Mouse (Mus musculus) forebrain, postnatal 0 days (tissue): ENCODE results near the gene Ccdc180. TPM values are rescaled to one million over a fixed set of nuclear protein-coding genes. Genes with fewer than 3 reads are reported as not detected.

Experiments
- ATAC-seq: fragments of 200-750 bp; cut with Nextera tagmentation; 2 replicates; pipeline ENCODE4 v1.8.0; 2017; ENCODE audit warnings: mild to moderate bottlenecking, moderate library complexity
- DNase-seq: peaks from one replicate; pipeline ENCODE4 v3.0.0-alpha.2; 2015
- H3K27ac ChIP-seq: fragments of 300-500 bp; sonication (generic); 2 replicates; pipeline ENCODE4 v1.5.1; 2014; ENCODE audit warnings: low read depth, mild to moderate bottlenecking, antibody characterized with exemption, low read length, moderate library complexity, mixed read lengths
- H3K27me3 ChIP-seq: fragments of 300-500 bp; sonication (generic); 2 replicates; pipeline ENCODE4 v1.6.1; 2014; ENCODE audit warnings: mild to moderate bottlenecking, low read length, mixed read lengths; ENCODE audit not compliant: insufficient read depth
- H3K36me3 ChIP-seq: fragments of 300-500 bp; sonication (generic); 2 replicates; pipeline ENCODE4 v1.6.1; 2014; ENCODE audit warnings: mild to moderate bottlenecking, moderate library complexity; ENCODE audit not compliant: insufficient read depth
- H3K4me1 ChIP-seq: fragments of 300-500 bp; sonication (generic); 2 replicates; pipeline ENCODE4 v1.6.1; 2014; ENCODE audit warnings: antibody characterized with exemption; ENCODE audit not compliant: insufficient read depth
- H3K4me2 ChIP-seq: fragments of 300-500 bp; sonication (generic); 2 replicates; pipeline ENCODE4 v1.6.1; 2014; ENCODE audit warnings: low read depth, mild to moderate bottlenecking, moderate library complexity
- H3K4me3 ChIP-seq: fragments of 300-500 bp; sonication (generic); 2 replicates; pipeline ENCODE4 v1.5.1; 2014; ENCODE audit warnings: low read depth, low read length, mixed read lengths
- H3K9ac ChIP-seq: fragments of 300-500 bp; sonication (generic); 2 replicates; pipeline ENCODE4 v1.6.1; 2014; ENCODE audit warnings: mild to moderate bottlenecking
- H3K9me3 ChIP-seq: fragments of 300-500 bp; sonication (generic); 2 replicates; pipeline ENCODE4 v1.6.1; 2016; ENCODE audit warnings: low read length
- CTCF ChIP-seq: sonication (generic); IDR thresholded peaks from 2 replicates; pipeline ENCODE4 v1.5.1; 2016; ENCODE audit warnings: antibody characterized with exemption, control low read depth, low read depth
- WGBS: fragments of 180-500 bp; shearing (Covaris S2); extraction: QIAGEN DNeasy Blood & Tissue Kit; methylation state at CpG from one replicate; pipeline ENCODE4 v1.1.7; 2014; 5-methylcytosine and 5-hydroxymethylcytosine counted together
- polyA plus RNA-seq: library from polyadenylated mRNA; unstranded; fragments of >200 nt; fragmentation: Nextera tagmentation; extraction: Ambion mirVana; gene quantifications from 2 replicates; pipeline ENCODE4 v1.2.1, GENCODE M21; 2015
- total RNA-seq: library from RNA; depleted of rRNA; stranded (reverse); fragments of >200 nt; gene quantifications from 2 replicates; pipeline ENCODE4 v1.2.3, GENCODE M21; 2014

The Ccdc180 gene
- total and polyA plus RNA-seq, 2 experiments from 2014 or later, result 0.51 to 0.76 TPM

DNA sequence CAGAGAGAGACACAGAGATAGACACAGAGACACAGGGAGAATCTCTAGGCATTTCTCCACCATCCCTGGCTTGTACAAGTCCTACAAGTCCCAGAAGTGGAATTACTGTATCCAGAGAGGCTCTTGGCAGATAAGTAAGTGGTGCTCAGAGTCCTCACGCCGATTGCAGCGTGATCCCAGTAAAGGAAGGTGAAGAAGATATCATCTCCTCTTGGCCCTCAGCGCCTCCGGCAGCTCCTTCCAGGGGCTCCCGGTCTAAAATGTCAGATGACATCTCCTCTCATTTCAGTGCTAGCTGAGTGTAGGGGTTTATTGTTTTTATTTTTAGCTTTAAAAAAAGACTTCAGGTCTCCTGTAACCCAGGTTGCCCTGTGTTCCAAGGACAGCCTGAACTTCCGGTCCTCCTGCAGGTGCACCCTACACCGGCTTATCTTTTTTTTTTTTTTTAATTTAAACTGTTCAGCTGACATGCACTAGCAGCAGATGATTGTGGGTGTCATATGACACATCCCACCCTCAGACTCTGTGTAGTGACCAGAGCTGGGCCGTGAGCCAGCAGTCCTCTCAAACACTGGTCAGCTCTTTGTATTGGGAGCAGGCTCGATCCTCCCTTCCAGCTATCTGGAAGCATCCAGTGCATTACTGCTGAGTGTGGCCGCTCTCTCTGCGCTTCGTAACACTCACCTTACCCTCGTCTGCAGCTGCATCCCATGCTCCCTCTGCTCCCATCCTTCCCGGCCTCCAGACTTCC, 36.4 kb upstream of the Ccdc180 start:
- H3K36me3 ChIP-seq, result no peaks in the 10 kb centered on the region
- H3K9me3 ChIP-seq, result no peaks in the 10 kb centered on the region
- H3K27me3 ChIP-seq, result no peaks in the 10 kb centered on the region
- H3K4me2 ChIP-seq, result no peak overlapping the region
- DNase-seq (no peak), ATAC-seq (no peak)
- TF ChIP-seq CTCF, result no peak
- H3K9ac ChIP-seq, result no peak overlapping the region
- 80% methylated on average over 15 of the region's 15 CpGs for WGBS
- H3K27ac ChIP-seq, result no peak overlapping the region
- H3K4me1 ChIP-seq, result no peaks in the 10 kb centered on the region
- no peak overlapping the region for H3K4me3 ChIP-seq

DNA sequence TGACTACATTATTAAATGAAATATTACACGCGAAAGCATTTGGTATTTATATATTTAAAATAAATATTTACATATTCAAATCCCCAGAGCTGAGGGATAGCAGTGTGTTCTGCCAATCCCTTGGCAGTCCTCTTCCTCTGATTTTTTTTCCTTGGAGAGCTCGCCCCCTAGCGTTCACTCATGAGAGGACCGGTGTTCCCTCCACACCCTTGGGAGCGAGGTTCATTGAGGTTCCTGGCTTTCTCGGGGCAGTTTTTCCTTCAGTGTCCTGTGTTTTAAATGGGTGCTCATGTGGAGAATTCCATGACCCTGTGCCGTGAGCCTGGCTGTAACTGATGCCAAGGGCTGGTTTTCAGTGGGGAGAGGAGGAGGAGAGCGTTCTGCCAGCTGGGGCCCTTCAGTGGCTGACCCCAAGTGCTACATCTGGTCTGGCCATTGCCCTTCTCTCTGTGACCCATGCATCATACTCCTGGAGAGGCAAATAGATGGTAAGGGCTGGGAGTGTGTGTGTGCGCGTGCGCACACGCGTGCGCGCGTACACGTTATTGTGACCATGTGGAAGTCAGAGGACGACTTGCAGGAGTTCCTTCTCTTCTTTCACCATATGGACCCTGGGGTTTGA, 34.2 kb upstream of the Ccdc180 start:
- peak; percentile 89 for TF ChIP-seq CTCF
- ATAC-seq (peak; percentile 92), DNase-seq (peak; percentile 86)
- H3K4me2 ChIP-seq, result no peak overlapping the region
- H3K27ac ChIP-seq, result no peak overlapping the region
- no peaks in the 10 kb centered on the region for H3K9me3 ChIP-seq
- no peaks in the 10 kb centered on the region for H3K27me3 ChIP-seq
- H3K4me1 ChIP-seq, result no peaks in the 10 kb centered on the region
- H3K4me3 ChIP-seq, result no peak overlapping the region
- WGBS, result 48% methylated on average over 19 of the region's 19 CpGs
- H3K9ac ChIP-seq, result no peak overlapping the region
- no peaks in the 10 kb centered on the region for H3K36me3 ChIP-seq

- Histone ChIP-seq H3K27me3 (no peaks in the 10 kb centered on the region), H3K36me3 (no peaks in the 10 kb centered on the region), H3K4me2 (no peak overlapping the region), H3K27ac (no peak overlapping the region), H3K9me3 (no peaks in the 10 kb centered on the region), H3K9ac (no peak overlapping the region), H3K4me1 (no peaks in the 10 kb centered on the region), H3K4me3 (no peak overlapping the region)
- 58% methylated on average over 5 of the region's 5 CpGs for WGBS
- no peak for TF ChIP-seq CTCF
- no peak for DNase-seq
- no peak for ATAC-seq
Observed at GRCm38 (mm10) chr4:45861160-45861559, 28.9 kb upstream of the Ccdc180 start.

DNA sequence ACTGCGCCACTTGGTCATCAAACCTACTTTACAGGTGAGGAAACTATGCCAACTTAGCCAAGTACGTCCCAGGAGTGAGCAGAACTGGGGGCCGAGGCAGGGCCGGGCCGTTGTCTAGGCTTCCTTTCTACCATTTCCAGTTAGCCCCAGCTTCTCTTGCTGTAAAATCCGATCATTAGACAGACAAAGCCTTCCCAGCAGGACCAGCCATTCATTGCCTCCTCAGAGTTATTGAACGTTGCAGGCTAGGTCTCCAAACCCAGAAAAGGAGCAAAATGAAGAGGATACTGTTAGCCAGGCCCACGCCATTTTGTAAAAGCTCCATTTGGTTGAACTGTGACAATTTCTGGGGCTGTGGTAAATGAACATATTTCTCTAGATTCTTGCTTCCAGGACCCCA, 22.7 kb upstream of the Ccdc180 start:
- H3K27me3 ChIP-seq, result no peaks in the 10 kb centered on the region
- no peak overlapping the region for H3K27ac ChIP-seq
- 59% methylated on average over 8 of the region's 8 CpGs for WGBS
- TF ChIP-seq CTCF, result no peak
- no peaks in the 10 kb centered on the region for H3K36me3 ChIP-seq
- no peaks in the 10 kb centered on the region for H3K4me1 ChIP-seq
- H3K4me3 ChIP-seq, result no peak overlapping the region
- no peak overlapping the region for H3K9ac ChIP-seq
- H3K4me2 ChIP-seq, result no peak overlapping the region
- ATAC-seq (no peak), DNase-seq (no peak)
- no peaks in the 10 kb centered on the region for H3K9me3 ChIP-seq

DNA sequence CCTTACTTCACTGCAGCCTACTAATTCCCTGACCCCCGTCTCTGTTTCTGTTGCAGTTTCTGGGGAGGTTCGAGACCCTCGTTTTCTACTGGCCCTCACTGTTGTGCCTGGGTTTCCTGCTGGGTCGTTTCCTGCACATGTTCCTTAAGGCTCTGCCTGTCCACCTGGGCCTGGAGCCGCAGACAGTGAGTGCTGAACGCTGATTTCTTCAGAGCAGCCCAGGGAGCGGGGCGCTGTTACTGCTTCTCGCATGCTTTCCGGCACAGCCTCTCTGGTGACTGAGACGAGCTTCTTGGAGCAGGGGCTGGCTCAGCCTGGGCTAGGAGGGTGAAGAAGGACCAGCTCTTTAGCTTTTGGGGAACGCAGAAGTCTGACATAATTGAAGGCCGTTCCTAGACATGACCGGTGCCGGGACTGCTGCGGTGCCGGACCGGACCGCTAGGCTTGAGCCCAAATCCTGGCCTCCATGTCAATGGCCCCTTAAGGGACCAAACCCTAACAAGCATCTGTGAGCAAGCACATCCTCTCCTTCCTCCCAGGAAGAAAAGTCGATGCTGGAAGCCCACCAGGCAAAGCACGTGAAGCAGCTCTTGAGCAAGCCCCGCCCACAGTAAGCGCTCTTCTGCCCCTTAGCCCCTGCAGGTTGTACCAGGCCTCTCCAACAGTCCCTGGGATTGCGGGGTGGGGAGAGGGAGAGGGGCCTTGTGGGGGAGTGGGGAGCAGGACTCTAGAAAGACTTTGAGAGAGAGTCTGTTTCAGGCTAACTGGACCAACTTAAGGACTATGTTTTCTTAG, 20.9 kb upstream of the Ccdc180 start:
- no peak for ATAC-seq
- no peak for TF ChIP-seq CTCF
- H3K4me1 ChIP-seq, result no peaks in the 10 kb centered on the region
- no peaks in the 10 kb centered on the region for H3K36me3 ChIP-seq
- no peak overlapping the region for H3K9ac ChIP-seq
- DNase-seq, result no peak
- no peak overlapping the region for H3K27ac ChIP-seq
- no peaks in the 10 kb centered on the region for H3K27me3 ChIP-seq
- no peak overlapping the region for H3K4me3 ChIP-seq
- H3K9me3 ChIP-seq, result no peaks in the 10 kb centered on the region
- H3K4me2 ChIP-seq, result peak overlapping the region; percentile 21; the same call in 1 of the 2 replicates
- WGBS, result 27% methylated on average over 24 of the region's 24 CpGs

DNA sequence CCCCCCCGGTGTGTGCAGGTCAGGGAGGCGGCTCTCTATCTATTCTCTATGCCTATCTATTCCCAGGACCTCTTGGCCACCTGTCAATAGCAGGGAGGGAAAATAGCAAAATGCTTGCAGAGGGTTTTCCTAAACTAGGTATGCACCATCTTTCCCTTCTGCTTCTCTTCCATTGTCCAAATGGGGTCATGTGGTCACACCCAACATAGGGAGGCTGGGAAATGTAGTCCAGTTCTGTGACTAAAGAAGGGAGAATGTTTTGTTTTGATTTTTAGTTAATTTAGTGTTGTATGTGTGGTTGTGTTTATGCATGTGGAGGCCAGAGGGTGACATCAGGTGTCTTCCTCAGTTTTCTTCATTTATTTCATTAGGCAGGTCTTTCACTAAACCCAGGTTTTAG, 18.0 kb upstream of the Ccdc180 start:
- Histone ChIP-seq H3K36me3 (no peaks in the 10 kb centered on the region), H3K4me1 (no peaks in the 10 kb centered on the region), H3K4me3 (no peak overlapping the region), H3K27ac (no peak overlapping the region), H3K4me2 (no peak overlapping the region), H3K9me3 (no peaks in the 10 kb centered on the region), H3K27me3 (no peaks in the 10 kb centered on the region), H3K9ac (no peak overlapping the region)
- no peak for TF ChIP-seq CTCF
- DNase-seq (no peak), ATAC-seq (no peak)
- 79% methylated on average over 2 of the region's 2 CpGs for WGBS

- Histone ChIP-seq H3K9me3 (no peaks in the 10 kb centered on the region), H3K4me1 (no peaks in the 10 kb centered on the region), H3K27me3 (no peaks in the 10 kb centered on the region), H3K27ac (no peak overlapping the region), H3K4me2 (no peak overlapping the region), H3K36me3 (no peaks in the 10 kb centered on the region), H3K4me3 (no peak overlapping the region), H3K9ac (no peak overlapping the region)
- DNase-seq (peak; percentile 57), ATAC-seq (peak; percentile 23; the same call in 1 of the 2 replicates)
- TF ChIP-seq CTCF, result peak; percentile 74
- 36% methylated on average over 5 of the region's 5 CpGs for whole genome bisulfite sequencing
Observed at GRCm38 (mm10) chr4:45878929-45879328, 11.2 kb upstream of the Ccdc180 start.
